Mouse (Mus musculus) v-Abl transformed pro-B cells (cell line): ENCODE measurements around the gene Haghl.

ENCODE experiments used
- in situ Hi-C, 2 experiments: fragments of 400-800 bp; cut with MboI; formaldehyde crosslinking; loops; one replicate each; pipeline ENCODE4 v1.15.1; 2025; ENCODE audit not compliant: unreplicated experiment in 2 of 2

Haghl gene

DNA sequence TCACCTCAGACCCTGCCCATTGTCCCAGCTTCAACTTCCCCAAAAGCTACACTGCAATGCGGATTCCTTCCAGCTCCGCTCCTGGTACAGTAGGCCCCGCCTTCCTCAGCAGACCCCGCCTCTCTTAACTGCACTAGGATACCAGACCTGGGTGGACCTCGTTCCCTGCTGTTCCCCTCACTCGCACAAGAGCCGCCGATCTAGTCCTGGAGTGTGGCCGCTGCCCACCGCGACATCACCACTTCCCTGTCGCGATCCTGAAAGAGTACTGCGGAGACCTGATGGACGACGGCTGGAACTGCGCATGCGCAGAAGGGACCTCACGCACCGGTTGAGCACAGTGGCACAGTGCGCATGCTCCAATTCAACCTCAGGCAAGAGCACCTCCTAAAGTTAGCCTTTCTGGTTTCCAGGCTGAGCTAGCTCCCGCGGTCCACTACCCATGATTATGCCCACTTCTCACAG is at the start of gene Haghl:
Gene Haghl (minus strand): TSS at position 393 of the 465 bp plus-strand sequence.
- in situ Hi-C loops = no loop called here

DNA sequence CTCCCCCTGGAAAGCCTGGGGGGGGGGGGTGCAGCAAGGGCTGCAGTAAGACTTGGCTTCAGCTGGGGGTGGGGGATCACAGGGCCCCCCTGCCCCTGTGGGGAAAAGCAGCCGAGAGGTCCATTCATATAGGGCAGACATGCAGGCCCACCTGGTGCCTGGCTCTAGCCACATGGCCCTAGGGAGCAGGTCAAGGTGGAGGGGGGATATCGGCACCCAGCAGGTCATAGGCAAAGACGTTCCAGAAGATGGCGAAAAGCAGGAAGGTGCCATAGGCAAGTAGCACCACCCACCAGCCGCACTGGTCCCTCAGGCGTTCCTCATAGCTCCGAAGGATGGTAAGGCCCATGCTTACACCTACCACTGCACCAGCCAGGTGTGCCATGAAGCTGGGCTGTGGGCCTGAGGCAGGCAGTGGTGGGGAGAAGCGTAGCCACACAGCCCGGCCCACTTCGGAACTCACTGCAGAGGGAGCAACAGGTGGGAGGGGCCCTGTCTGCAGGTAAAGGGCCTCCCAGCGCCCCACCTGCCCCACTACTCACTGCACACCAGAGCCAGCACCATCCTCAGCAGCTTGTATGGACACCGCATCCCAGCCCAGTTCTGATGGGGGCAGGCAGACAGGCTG is 49.2 kb upstream of the Haghl start:
- in situ Hi-C loops = loop anchor here in 1 of 2 experiments (5.0 kb wide), 1 partner anchor 38 kb away; no protein-coding TSS in a partner anchor

DNA sequence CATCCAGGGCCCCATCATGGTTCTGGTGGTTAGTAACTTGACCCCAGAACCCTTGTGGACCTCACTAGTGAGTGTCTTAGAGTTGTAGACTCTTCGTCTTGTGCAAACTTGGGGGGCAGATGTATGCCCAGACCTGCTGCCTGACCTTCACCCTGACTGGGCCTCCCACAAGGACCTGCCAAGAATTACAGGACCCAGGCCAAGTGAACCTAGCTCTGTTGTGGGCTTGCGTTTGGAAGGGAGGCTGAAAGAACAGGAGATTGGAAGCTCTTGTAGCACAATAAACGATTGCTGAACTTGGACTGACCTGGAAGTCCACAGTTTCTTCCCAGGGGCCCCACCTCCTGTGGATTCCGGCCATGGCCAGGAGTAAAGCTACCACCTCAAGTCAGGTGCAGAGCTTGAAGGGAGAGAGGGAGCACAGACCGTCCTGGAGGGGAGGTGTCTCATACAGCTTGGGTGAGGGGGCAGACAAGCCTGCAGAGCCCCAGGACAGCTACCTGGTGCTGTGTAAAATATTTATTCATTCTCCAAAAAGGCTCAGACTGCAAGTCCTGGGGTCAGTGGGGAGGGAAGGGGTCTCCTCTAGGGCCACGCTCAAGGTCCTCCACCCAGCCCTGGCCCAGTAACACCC is 48.6 kb upstream of the Haghl start:
- in situ Hi-C loops = no loop called here

DNA sequence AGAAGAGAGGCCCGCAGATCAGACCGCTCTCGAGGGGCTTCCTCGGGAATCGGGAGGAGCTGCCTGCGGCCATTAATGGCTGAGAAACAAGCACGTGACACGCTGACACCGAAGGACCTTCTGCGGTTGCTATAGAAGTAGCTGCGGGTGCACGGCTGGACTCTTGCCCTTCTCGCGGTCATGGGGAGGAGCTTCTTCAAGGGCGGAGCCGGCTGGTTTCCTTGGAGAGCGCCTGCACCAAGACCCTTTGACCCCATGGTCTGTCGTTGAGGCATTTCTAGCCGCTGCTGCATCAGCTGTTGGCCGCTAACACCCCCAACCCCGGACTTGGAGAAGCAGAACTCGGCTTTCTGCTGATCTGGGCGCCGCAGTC is 47.8 kb upstream of the Haghl start, which contains the start of gene Stub1:
Gene Stub1 (minus strand): TSS at position 114 of the 373 bp plus-strand sequence.
- in situ Hi-C loops = no loop called here

DNA sequence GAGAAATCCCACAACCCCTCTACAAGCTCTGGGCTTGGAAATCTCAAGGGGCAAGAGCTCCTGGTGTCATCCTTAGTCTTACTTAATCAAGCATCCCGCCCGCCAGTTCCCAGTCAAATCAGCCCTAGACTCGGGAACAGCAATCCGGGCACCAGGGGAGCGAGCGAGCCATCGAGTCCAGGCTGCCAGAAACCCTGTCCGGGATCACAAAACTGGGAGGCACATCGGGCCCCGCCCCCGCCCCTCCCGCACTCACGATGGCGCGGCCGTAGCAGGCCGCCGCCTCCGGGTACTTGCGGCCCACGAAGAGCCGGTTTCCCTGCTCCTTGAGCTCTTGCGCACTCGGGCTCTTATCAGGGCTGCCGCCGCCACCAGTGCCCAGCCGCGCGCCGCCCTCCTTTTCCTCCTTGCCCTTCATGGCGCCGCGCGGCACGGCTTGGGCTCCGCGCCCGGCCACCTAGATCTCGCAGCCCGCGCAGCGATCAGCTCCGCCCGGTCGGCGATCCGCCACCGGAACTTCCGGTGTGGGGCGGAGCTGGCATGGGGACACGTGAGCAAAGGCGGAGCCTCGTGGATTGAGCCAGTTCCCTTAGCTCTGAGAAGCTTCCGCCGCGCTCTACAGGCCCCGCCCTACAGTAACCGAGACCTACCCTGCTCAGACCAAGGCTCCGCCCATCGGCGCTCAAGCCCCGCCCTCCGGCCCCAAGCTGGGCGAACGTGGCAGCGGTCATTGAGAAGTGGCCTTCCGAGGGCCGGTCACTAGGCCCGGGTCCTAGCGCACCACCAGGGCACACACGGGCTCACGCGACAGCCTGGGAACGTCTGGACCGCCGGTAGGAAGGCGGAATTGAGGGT is 47.2 kb upstream of the Haghl start:
- in situ Hi-C loops = no loop called here

DNA sequence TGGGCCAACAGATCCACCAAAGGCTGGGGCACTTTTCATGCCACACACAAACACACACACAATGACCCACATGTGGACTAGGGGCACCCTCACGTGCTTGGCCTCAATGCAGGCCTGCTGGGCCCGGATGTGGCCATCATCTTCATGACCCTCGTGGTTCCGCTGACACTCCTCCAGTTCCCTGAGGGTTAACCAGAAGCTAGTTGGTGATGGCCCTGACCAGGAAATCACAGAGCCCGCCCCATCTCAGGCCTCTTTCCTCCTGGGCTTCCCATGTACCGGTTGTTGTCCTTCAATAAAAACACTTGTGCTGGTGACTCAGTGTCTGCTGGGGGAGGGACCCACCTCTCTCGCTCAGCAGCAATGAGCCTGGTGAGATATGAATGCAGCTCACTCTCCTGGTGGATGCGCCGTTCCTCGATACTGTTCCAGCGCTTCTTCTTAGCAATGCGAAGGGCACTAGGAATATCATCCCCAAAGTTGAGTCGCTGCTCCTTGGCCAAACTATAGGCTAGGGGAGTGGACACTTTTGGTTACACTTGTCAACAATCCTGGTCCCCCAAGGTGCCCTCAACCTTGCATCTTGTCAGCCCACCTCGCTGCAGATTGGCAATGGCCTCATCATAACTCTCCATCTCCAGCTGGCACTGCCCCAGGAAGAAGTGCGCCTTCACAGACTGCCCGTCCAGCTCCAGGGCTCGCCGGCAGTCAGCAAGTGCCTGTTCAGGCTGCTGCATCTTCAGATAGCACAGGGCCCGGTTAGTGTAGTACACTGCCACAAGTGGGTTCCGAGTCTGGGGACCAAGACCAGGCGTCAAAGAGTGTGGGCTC is 46.2 kb upstream of the Haghl start:
- in situ Hi-C loops = no loop called here

DNA sequence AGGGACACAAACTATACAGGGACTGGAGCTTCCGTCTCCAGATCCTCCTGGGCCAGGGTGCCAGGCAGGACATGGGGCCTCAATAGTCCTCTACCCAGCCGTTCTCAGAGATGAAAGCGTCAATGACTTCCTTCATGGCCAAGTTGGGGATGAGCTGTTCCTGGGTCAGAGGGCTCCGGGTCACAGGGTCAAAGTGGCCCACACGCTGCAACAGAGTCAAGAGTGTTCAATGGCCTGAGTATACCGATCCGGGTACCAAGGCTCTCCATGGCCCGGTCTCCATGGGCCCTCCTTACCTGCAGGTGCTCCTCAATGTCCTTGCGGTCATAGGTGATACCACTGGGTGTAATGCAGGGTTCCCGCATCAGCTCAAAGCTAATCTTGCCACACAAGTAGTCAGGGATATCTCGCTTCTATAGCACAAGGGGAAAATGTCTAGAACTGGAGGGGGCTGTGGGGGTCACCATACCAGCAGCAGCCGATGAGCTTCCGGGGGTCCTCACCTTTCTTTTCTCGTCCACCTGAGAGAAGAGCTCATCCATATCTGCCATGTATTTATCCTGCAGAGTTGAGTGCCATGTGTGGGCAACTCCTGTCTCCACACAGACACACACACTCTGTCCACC is 45.4 kb upstream of the Haghl start:
- in situ Hi-C loops = no loop called here

DNA sequence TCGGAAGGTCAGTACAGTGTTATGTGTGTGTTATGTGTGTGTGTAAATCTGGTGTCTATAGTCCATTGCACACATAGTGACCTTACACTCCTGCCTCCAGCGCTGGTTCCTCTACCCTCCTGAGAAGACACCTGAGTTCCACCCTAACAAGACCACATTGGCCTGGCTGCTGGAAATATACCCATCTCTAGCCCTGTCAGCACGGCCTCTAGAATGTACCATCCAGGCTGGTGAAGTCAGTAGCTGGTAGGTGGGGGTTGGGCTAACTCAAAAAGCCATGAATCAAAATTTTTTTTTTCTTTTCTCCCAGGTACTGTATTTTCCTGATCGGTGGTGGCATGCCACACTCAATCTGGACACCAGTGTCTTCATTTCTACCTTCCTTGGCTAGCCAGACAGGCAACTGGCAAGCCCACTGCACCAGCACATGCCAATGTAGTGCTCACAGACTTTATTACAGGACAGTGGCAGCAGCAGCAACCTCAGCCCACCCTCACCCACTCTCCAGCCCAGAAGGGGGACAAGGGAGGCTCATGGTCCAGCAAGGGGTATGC is 44.8 kb upstream of the Haghl start:
- in situ Hi-C loops = no loop called here

DNA sequence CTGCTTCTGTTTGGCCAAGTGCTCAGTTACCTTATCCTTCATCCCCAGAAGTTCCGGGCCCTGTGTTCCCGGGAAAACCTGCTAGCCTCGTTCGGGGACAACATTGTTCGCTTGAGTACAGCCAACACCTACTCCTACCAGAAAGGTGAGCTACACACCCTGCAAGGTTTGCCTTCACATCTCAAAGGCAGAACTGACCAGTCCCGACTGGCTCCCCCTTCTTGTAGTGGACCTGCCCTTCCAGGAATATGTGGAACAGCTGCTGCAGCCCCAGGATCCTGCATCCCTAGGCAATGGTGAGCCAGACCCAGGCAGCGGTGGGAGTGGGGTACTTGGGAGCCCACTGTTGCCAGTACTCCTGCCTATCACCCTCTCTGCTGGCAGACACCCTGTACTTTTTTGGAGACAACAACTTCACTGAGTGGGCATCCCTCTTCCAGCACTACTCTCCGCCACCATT is 44.1 kb upstream of the Haghl start:
- in situ Hi-C loops = no loop called here

DNA sequence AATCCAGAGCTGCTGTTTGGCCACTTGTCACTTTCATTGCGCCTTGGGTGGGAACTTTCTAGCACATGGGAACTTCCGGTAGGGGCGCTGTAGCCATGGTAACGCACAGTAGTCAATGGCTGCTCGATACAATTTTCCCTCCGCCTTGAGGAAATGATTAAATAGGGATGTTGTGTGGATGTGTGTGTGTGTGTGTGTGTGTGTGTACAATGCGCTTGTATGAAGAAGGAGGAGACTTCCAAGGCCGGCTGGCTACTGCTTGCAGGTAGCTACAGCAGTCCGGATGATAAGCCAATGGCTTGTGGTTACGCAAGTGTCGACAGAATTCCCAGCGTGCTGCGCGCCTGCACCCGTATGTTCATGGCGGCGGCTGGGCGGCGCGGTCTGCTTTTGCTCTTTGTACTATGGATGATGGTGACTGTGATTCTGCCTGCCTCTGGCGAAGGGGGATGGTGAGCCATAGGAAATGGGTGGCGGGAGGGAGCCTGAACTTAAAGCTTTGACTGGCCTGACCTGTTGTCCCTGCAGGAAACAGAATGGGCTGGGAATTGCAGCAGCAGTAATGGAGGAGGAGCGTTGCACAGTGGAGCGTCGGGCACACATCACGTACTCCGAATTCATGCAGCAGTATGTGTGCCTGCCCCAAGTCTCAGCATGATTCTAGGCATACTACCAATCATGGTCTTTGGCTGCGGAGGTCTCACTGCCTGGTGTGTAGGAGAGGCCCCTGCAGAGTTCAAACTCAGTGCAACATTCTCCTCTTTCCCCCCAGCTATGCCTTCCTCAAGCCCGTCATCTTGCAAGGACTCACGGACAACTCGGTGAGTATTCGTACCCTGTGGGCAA is 43.5 kb upstream of the Haghl start, which contains the start of gene Jmjd8:
Gene Jmjd8 (plus strand): TSS at position 156 of the 846 bp plus-strand sequence.
- in situ Hi-C loops = no loop called here

DNA sequence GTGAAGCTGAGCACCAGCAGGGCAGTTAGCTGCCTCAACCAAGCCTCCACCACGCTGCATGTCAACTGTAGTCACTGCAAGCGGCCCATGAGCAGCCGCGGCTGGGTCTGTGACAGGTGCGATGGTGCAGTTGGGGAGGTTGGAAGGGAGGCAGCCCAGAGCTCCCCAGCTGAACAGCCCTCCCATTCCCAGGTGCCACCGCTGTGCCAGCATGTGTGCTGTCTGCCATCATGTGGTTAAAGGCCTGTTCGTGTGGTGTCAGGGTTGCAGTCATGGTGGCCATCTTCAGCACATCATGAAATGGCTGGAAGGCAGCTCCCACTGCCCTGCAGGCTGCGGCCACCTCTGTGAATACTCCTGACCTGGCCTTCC is 42.7 kb upstream of the Haghl start:
- in situ Hi-C loops = no loop called here

DNA sequence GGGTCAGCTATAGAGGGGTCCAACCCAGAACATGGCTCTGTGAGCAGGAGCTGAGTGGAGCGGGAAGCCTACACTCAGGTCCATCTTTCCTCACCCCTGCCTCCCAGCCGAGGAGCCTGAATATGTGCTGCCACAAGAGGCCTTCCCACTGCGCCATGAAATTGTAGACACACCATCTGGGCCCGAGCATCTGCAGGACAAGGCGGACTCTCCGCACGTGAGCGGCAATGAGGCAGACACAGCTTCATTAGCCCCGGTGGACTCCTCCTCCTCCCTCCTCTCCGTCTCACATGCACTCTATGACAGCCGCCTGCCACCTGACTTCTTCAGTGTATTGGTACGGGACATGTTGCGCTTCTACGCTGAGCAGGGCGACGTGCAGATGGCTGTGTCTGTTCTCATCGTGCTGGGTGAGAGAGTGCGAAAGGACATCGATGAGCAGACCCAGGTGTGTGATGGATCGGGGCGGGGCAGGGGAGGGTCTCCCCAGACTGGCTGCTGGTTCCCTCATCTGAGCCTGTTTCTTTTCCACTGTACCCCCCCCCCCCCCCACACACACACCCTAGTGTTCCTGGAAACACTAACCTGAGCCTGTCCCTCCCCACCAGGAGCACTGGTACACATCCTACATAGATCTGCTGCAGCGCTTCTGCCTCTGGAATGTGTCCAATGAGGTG is 42.2 kb upstream of the Haghl start:
- in situ Hi-C loops = no loop called here

DNA sequence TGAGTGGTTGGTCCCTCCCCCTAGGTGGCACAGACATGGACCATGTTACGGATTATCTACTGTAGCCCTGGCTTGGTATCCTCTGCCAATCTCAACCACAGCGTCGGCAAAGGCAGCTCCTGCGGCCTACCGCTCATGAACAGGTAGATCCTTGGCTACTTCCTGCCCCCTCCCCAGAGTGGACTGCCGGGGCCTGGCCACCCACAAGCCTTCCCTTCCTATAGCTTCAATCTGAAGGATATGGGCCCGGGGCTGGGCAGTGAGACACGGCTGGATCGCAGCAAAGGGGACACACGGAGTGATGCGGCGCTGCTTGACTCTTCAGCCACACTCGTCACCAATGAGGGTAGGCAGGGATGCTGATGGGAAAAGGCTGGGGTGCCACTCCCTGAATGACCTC is 41.5 kb upstream of the Haghl start:
- in situ Hi-C loops = no loop called here

DNA sequence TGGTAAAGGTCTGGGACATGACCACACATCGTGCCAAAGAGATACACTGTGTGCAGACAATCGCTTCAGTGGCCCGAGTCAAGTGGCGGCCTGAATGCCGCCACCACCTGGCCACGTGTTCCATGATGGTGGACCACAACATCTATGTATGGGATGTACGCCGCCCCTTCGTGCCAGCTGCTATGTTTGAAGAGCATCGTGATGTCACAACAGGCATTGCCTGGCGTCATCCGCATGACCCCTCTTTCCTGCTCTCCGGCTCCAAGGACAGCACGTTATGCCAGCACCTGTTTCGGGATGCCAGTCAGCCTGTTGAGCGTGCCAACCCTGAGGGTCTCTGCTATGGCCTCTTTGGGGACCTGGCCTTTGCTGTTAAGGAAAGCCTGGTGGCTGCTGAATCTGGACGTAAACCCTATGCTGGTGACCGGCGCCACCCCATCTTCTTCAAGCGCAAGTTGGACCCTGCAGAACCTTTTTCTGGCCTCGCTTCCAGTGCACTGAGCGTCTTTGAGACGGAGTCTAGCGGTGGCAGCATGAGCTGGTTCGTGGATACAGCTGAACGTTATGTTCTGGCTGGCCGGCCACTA is 40.6 kb upstream of the Haghl start:
- in situ Hi-C loops = no loop called here

DNA sequence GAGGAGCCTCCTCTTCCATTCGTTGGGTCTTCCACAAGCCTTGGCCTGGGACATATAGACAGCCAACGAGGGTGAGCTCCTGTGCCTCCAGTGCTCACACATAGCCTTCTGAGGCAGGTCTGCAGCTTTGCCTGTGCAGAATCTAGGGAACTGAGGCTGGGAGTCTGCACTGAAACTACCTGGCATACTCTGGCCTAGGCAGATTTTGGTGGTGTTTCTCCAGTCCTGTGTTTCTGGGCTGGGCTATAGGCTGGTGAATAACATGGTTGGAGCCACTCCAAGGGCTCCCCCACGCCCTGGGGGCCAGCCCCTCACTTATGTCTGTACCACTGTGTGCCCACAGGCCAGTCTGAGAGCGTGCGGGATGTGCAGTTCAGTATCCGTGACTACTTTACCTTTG is 39.8 kb upstream of the Haghl start:
- in situ Hi-C loops = no loop called here

DNA sequence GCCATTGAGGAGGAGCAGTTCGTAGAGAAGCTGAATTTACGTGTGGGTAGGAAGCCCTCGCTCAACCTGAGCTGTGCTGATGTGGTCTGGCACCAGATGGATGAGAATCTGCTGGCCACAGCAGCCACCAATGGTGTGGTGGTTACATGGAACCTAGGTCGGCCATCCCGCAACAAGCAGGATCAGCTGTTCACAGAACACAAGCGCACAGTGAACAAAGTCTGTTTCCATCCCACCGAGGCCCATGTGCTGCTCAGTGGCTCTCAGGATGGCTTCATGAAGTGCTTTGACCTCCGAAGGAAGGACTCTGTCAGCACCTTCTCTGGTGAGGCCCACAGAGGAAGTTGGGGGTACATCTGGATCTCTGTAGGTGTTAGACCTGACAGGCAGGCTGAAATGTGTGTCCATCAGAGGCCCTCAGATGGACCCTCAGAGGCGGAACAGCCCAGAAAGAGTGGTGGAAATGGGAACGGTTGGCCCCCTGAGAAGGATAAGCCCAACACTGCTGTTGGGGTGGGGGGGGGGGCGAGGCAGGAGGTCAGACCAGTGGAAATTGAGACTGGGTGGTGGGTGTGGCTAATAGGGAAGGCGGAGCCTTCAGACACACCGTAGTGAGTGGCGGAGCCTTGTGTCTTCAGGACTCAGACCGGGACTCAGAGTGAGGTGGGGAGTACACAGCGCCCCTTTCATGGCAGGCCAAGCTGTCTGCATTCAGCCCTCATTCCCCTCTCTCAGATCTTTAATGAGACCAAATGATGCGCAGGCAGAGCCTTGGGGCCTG is 39.1 kb upstream of the Haghl start:
- in situ Hi-C loops = no loop called here

DNA sequence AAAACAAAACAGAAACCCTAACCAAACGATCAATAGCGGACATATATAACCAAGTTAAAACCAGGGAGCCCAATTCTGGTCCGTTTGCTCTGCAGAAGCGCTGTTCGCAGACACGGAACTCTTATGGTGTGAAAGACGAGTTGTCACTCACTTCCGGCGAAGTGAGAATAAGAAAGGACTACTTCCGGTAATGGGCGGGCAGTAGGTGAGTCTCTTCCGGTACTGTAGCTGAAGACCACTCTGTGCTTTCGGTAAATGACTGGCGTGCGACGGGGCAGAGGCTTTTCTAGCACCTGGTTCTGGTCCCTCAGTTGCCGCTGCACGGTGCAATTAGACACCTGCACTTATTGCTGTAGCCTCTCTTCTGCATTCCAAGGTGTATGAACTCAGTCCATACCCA is 38.0 kb upstream of the Haghl start, which contains the start of gene Wdr24:
Gene Wdr24 (plus strand): TSS at position 176 of the 400 bp plus-strand sequence.
- in situ Hi-C loops = no loop called here
